Mouse (Mus musculus) left cerebral cortex, postnatal 10 days (tissue): ENCODE data around the gene E2f6. TPM values are rescaled to one million over a fixed set of nuclear protein-coding genes. Genes with fewer than 3 reads are reported as not detected.

Source experiments
- DNase-seq, 2 experiments: peaks; one replicate each; pipeline ENCODE4 v3.0.0; 2021 to 2022; ENCODE audit warnings: low spot score in 2 of 2, mixed read lengths in 1 of 2; ENCODE audit errors: extremely low spot score in 1 of 2
- intact Hi-C: fragments of 180-260 bp; cut with DNase I; formaldehyde crosslinking; loops from one replicate; pipeline ENCODE4 v1.15.1; 2025
- total RNA-seq, 2 experiments: library from RNA; stranded (reverse); gene quantifications; 2 replicates each; pipeline ENCODE4 v1.2.3; 2021

Gene E2f6
- total RNA-seq, 2 experiments from 2014 or later = 22.0 to 22.8 TPM

GRCm38 (mm10) chr12:16798894-16799293, 11.9 kb upstream of the E2f6 start:
- no peak for DNase-seq
- intact Hi-C loops = no loop called here

DNA sequence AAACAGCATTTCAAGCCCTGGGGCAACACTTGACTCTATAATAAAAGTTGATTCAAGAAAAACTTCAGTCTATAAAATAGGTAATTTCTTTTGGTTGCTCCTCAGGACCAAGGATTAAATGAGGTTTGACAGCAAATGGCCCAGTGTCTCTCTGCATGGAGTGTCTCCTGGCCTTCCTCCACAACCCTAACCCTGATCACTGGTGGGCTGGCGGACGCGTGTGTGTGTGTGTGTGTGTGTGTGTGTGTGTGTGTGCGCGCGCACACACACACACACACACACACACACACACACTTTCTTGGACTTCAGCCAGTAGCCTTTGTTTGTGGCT, 10.9 kb upstream of the E2f6 start:
- intact Hi-C loops = loop anchor here (10.0 kb wide), 1 partner anchor 1265 kb away; no protein-coding TSS in a partner anchor
- no peak for DNase-seq

DNA sequence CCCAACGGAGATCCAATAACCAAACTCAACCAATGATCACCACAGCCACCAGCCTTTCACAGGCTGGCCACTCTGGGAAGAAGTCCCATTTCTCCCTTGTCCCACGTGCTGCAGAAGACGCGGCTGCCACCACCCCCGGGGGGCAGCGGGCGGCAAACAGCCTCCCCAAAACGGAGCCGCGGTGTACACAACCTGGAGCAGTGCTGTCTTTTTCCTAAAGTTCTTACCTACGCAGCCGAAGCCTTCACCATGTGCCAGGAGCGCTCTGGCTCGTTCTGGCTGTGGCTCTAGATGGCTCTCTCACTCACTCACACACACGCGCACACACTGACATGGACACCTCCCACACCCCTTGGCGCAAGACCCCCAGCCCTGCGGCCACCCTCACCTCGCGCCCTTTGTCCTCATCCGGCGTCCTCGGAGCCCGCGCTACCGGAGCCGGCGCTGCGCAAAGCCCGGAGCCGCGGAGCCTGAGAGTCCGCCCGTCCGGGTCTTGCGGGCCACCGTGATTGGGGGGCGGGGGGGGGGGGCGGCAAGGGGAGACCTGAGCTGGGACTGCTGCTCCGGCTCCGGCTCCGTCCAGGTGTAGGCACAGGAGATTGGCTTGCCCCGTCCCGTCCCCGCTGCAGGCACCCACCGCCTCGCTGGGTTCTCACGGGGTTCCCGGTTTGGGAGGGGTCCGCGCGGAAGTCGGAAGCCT, 10.4 kb upstream of the E2f6 start, which contains the start of gene Greb1:
Gene Greb1 (minus strand): TSS at position 628 of the 700 bp plus-strand sequence.
- DNase-seq = peak in 1 of 2 experiments; percentile 50
- intact Hi-C loops = loop anchor here (10.0 kb wide), 1 partner anchor 1266 kb away; no protein-coding TSS in a partner anchor

DNA sequence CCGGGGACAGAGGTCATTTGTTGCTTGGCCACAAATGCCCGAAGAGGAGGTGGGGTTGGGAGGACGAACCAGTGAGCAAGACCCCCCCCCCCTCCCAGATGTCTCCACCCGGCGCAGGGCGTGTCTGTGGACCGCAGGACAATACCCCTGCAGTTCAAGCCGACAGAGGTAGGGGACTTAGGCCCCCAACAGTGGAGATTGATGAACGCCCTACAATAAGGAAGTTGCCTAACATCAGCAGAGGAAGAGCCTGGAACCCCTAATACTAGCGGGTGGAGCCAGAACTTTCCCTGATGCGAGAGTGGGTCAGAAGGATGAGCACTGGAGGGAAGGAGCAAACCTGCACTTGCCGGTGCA, 9.8 kb upstream of the E2f6 start:
- DNase-seq = no peak
- intact Hi-C loops = loop anchor here (10.0 kb wide), 1 partner anchor 1266 kb away; no protein-coding TSS in a partner anchor

GRCm38 (mm10) chr12:16803237-16803955, 7.4 kb upstream of the E2f6 start:
- intact Hi-C loops = loop anchor here (10.0 kb wide), 1 partner anchor 1269 kb away; no protein-coding TSS in a partner anchor

DNA sequence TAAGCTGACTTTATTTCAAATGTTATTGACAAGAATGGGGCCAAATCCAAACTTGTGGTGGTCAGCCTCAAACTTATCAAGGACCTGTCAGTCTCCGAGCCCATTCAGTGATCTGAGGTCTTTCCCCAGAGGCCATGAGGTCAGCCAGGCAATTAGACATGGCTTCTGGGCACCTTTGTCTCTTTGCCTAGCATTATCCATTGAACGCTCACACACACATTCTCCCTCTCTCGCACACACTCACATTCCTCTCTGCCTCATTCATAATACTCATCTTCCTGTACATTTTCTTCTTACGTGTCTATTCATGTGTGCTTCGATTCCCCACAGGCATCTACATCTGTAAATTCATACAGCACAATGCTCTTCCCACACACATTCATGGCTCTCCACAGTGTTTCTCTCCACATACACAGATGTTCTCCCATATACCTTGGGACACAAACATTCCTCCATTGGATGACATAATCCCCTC, 6.8 kb upstream of the E2f6 start:
- DNase-seq = no peak
- intact Hi-C loops = loop anchor here (10.0 kb wide), 1 partner anchor 1269 kb away; no protein-coding TSS in a partner anchor

More at GRCm38 (mm10) chr12:16803237-16803955, 7.4 kb upstream of the E2f6 start:
- DNase-seq = no peak

- DNase-seq = peak; percentile 79 to 88
- intact Hi-C loops = loop anchor here (5.0 to 10.0 kb wide), 4 partner anchors 88 to 1271 kb away; partner anchors contain the start of gene 2410004P03Rik
Measured at GRCm38 (mm10) chr12:16805511-16805910, 5.3 kb upstream of the E2f6 start.

- intact Hi-C loops = loop anchor here (5.0 to 10.0 kb wide), 4 partner anchors 91 to 1273 kb away; partner anchors contain the start of gene 2410004P03Rik
- DNase-seq = no peak
Measured at GRCm38 (mm10) chr12:16808045-16808444, 2.7 kb upstream of the E2f6 start.

DNA sequence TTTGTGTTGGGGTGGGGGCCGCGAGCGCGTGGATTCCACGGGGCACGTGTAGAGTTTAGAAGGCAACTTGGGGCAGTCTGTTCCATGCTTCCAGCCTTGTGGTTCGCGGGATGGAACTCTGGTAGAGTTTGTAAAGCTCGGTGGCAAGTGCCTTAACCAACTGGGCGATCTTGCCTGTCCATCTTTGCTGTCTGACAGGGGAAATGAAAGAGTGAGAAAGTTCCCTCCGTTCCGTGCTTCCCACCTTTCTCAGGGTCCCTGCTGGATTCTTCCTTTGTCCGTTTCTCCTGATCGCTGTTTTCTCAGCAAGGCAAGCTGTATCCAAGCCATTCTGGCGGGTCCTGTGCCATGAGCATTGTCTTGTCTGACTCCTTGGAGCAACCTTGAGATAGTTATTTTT, 714 bp downstream of the E2f6 start:
- no peak for DNase-seq

DNA sequence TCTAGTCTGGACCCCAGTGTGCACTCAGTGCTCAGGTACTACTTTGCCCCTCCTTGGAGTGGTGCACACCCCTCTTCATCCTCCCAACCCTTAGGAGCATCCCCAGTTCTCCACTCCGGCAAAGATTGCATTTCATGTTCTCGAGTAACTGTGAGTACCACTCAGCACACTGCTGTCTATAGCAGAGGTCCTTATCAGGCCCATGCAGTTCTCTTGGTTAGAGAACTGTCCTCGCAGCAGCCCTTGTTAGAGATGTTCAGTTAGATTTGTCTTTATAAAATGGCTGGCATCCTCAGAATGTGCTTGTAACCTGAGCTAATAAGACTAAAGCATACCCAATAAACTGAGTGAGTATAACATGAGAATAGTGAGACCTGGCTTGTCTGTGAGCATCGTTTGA, 6.4 kb downstream of the E2f6 start:
- intact Hi-C loops = no loop called here
- DNase-seq = no peak

More for the DNA sequence above, 714 bp downstream of the E2f6 start:
- intact Hi-C loops = loop anchor here (5.0 kb wide), 4 partner anchors 81 to 446 kb away; partner anchors contain the start of gene Rock2

DNA sequence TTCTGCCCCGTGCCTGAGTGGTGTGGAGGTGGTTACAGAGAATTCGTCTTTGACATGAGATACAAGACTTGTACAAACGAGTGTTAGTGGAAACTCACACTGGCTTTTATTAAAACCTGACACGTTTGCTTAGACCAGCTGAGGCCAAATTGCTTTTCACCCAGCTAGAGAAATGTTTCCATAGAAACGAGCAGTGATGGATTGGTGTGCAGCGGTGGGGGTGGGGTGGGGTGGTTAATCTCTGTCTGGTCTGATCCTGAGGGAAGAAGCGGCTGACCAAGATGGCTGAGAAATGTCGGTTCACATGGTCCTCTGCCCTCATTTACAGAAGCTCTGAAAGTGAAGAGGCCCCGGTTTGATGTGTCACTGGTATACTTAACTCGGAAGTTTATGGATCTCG, 7.8 kb downstream of the E2f6 start:
- intact Hi-C loops = no loop called here
- no peak for DNase-seq

DNA sequence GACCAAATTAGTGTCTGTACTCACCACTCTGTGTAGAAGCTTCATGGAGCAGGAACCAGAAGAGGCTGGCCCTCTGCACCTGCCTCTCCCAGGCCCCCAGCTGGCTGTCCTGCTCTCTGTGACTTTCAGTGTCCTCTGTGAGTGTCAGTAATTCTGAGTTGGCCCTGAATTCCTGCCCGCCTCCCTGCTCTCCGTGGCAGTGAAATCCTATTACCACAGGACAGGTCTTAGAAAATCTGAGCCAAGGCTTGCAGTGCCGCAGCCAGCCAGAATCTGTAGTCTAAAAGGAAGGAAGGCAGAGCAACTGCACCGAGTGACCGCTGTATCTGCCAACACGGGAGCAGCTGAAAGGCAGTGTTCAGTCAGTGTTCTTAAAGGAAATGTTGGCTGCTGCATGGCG, 10.0 kb downstream of the E2f6 start:
- DNase-seq = no peak
- intact Hi-C loops = no loop called here

GRCm38 (mm10) chr12:16822181-16822734, 11.5 kb downstream of the E2f6 start:
- intact Hi-C loops = no loop called here
- no peak for DNase-seq

- intact Hi-C loops = no loop called here
- no peak for DNase-seq
Measured at GRCm38 (mm10) chr12:16823701-16824100, 12.9 kb downstream of the E2f6 start.

DNA sequence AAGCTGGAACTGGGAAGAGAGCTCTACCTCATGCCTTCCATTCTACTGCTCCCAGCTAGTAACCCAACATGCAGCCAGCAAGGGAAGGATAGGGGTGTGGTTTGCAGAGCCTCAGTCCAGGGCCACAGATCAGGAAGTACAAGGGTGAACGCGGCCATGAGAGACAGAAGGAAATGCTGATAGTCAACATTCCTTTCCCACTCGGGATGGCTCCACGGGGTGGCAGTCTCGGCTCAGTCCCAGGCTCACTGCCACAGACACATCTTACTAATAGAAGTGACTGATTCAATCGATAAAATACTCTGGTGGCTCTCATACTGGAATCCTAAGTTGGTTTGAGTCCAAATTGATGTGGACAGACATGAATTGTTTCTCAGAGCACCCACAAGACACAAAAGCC, 17.7 kb downstream of the E2f6 start:
- intact Hi-C loops = loop anchor here (5.0 kb wide), 1 partner anchor 69 kb away; no protein-coding TSS in a partner anchor
- peak in 1 of 2 experiments; percentile 65 for DNase-seq

- intact Hi-C loops = loop anchor here (5.0 kb wide), 1 partner anchor 68 kb away; no protein-coding TSS in a partner anchor
- no peak for DNase-seq
Measured at GRCm38 (mm10) chr12:16829785-16830184, 19.0 kb downstream of the E2f6 start.

DNA sequence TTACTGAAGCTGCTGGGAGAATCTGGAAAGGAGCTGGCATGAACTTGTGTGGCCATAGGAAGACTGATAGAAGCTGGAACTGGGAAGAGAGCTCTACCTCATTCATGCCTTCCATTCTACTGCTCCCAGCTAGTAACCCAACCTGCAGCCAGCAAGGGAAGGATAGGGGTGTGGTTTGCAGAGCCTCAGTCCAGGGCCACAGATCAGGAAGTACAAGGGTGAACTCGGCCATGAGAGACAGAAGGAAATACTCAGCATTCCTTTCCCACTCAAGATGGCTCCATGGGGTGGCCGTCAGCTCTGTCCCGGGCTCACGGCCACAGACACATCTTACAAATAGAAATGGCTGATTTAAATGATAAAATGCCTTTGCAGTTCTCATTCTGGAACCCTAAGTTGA, 20.3 kb downstream of the E2f6 start:
- DNase-seq = no peak
- intact Hi-C loops = no loop called here

- DNase-seq = no peak
- intact Hi-C loops = no loop called here
Measured at GRCm38 (mm10) chr12:16834701-16835100, 23.9 kb downstream of the E2f6 start.

DNA sequence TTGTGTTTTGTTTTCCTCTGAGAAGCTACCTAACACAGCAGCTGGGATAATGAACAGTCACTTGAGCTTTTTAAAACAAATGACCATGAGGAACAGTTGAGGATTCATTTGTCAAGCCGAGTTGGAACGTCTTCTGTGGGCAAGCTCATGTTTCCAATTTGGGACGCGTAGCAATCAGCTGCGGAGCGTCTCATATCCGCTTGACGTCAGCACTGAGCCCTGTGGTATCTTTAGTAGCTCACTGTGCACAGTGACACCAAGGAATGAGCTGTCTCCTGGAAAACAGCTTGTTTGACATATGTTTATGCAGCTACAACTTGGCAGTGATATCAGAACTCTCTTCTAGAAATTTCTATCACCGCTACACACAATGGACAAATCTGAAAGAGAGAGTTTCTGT, 25.4 kb downstream of the E2f6 start:
- intact Hi-C loops = no loop called here
- DNase-seq = peak; percentile 64 to 77
